Mouse (Mus musculus) hindbrain, embryonic 11.5 days (tissue): ENCODE results near the gene Edem1. TPM values are rescaled to one million over a fixed set of nuclear protein-coding genes. Genes with fewer than 3 reads are reported as not detected.

Source experiments
- ATAC-seq: fragments of 200-750 bp; cut with Nextera tagmentation; 2 replicates; pipeline ENCODE4 v1.8.0; 2017; ENCODE audit warnings: mild to moderate bottlenecking, moderate TSS enrichment, moderate library complexity; ENCODE audit not compliant: low FRiP score
- DNase-seq: peaks from one replicate; pipeline ENCODE4 v3.0.0-alpha.2; 2015; ENCODE audit warnings: low spot score
- H3K27ac ChIP-seq: fragments of 300-500 bp; sonication (generic); 2 replicates; pipeline ENCODE4 v1.5.1; 2014; ENCODE audit warnings: mild to moderate bottlenecking, low read depth, low read length
- H3K27me3 ChIP-seq: fragments of 300-500 bp; sonication (generic); 2 replicates; pipeline ENCODE4 v1.6.1; 2014; ENCODE audit warnings: mild to moderate bottlenecking, low read length, moderate library complexity, mixed read lengths; ENCODE audit not compliant: control insufficient read depth, insufficient read depth
- H3K36me3 ChIP-seq: fragments of 300-500 bp; sonication (generic); 2 replicates; pipeline ENCODE4 v1.6.1; 2014; ENCODE audit warnings: mild to moderate bottlenecking, low read length, moderate library complexity, mixed read lengths; ENCODE audit not compliant: control insufficient read depth, insufficient read depth
- H3K4me1 ChIP-seq: fragments of 300-500 bp; sonication (generic); replicated peaks from 2 replicates; pipeline ENCODE4 v1.6.1; 2014; ENCODE audit warnings: low read length, mixed read lengths; ENCODE audit not compliant: control insufficient read depth, insufficient read depth
- H3K4me2 ChIP-seq: fragments of 300-500 bp; sonication (generic); replicated peaks from 2 replicates; pipeline ENCODE4 v1.6.1; 2014; ENCODE audit warnings: mild to moderate bottlenecking, low read depth, low read length
- H3K4me3 ChIP-seq: fragments of 300-500 bp; sonication (generic); 2 replicates; pipeline ENCODE4 v1.5.1; 2014; ENCODE audit warnings: low read depth, low read length
- H3K9ac ChIP-seq: fragments of 300-500 bp; sonication (generic); 2 replicates; pipeline ENCODE4 v1.6.1; 2014; ENCODE audit warnings: low read depth, low read length
- H3K9me3 ChIP-seq: fragments of 300-500 bp; sonication (generic); 2 replicates; pipeline ENCODE4 v1.6.1; 2016; ENCODE audit warnings: low read length; ENCODE audit not compliant: control insufficient read depth
- WGBS: fragments of 180-500 bp; shearing (Covaris S2); extraction: QIAGEN DNeasy Blood & Tissue Kit; methylation state at CpG from one replicate; pipeline ENCODE4 v1.1.7; 2014; 5-methylcytosine and 5-hydroxymethylcytosine counted together
- polyA plus RNA-seq: library from polyadenylated mRNA; unstranded; fragments of >200 nt; fragmentation: Nextera tagmentation; extraction: Ambion mirVana; gene quantifications from 2 replicates; pipeline ENCODE4 v1.2.1, GENCODE M21; 2014

Edem1 gene
- polyA plus RNA-seq, 1 experiment from 2014 or later, result 22.2 TPM

- 95% methylated on average over 2 of the region's 2 CpGs for WGBS
- H3K36me3 ChIP-seq, result no peaks in the 10 kb centered on the region
- H3K4me1 ChIP-seq, result no peaks in the 10 kb centered on the region
- DNase-seq (no peak), ATAC-seq (no peak)
- no peaks in the 10 kb centered on the region for H3K9me3 ChIP-seq
- H3K27me3 ChIP-seq, result no peaks in the 10 kb centered on the region
- no peak overlapping the region for H3K9ac ChIP-seq
- no peak overlapping the region for H3K4me2 ChIP-seq
- H3K4me3 ChIP-seq, result no peak overlapping the region
- H3K27ac ChIP-seq, result no peak overlapping the region
These were observed 66.7 kb downstream of the Edem1 start for GRCm38 (mm10) chr6:108895129-108895528.

DNA sequence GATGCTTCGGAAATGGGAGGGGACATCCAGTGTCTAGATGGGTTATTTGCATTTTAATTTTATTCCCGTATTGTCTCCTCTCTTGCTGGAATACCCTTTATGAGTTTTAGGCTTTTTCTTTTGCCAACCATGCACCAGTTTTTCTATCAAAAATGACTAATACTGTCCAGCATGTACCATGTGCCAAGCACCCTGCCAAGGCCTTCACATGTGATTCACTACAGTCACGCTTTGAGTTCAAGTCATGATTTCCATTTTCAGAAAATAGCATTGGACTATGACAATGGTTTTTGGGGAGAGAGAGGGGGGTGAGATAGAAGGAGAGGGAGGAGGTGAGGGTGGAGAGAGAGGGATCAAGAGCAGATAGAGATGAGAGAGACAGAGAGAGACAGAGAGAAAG lies 67.5 kb downstream of the Edem1 start:
- no peaks in the 10 kb centered on the region for H3K27me3 ChIP-seq
- H3K4me2 ChIP-seq, result no peak overlapping the region
- WGBS, result 91% methylated on average over 3 of the region's 3 CpGs
- DNase-seq, result no peak
- H3K4me1 ChIP-seq, result no peaks in the 10 kb centered on the region
- H3K36me3 ChIP-seq, result no peaks in the 10 kb centered on the region
- no peak overlapping the region for H3K27ac ChIP-seq
- no peak overlapping the region for H3K9ac ChIP-seq
- no peak for ATAC-seq
- no peak overlapping the region for H3K4me3 ChIP-seq
- H3K9me3 ChIP-seq, result no peaks in the 10 kb centered on the region

DNA sequence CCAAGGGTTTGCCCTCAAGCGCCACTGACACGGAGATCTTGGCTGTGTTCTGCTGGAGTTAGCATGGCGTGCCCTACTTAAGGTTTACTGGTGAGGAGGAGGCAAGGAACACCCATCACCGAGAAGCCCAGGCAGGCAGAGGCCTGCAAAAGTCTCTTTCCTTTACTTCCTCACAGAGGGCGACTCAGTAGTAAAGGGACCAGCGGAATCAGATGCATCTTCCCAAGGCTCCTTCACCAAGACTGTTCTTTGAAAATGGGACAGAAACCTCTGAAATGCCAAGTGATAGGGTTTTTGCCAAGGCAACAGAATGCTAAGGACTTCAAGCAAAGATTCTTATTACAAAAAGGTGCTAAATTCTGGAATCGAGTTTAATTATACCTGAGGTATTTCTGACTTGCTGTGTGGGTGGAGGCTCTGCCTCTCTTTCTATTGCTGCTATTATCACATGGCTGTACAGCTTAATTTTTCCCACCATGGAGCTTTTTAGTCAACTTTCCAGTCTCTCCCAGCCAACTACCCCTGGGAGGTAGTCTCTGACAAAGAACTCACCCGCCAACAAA lies 68.2 kb downstream of the Edem1 start:
- H3K27ac ChIP-seq, result no peak overlapping the region
- 92% methylated on average over 8 of the region's 8 CpGs for WGBS
- H3K9ac ChIP-seq, result no peak overlapping the region
- no peaks in the 10 kb centered on the region for H3K27me3 ChIP-seq
- ATAC-seq (no peak), DNase-seq (no peak)
- no peak overlapping the region for H3K4me3 ChIP-seq
- no peak overlapping the region for H3K4me2 ChIP-seq
- no peaks in the 10 kb centered on the region for H3K4me1 ChIP-seq
- H3K9me3 ChIP-seq, result no peaks in the 10 kb centered on the region
- H3K36me3 ChIP-seq, result no peaks in the 10 kb centered on the region

DNA sequence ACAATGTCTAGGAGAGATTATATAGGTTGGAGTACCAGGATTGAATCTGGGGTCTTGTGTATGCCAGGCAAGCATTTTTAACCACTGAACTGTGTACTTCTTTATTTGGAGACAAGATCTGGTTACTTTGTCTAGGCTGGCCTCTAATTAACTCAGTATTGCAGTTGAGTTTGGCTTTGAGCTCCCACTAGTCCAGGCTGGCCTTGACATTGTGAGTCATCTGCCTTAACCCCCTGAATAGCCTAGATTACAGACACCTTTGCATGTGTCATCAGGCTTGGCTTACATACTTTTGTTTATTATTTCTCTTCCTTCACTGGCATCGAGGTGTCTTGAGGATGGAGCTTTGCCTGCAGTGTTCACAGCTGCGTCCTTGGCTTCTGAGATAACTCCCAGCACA lies 70.8 kb downstream of the Edem1 start:
- Histone ChIP-seq H3K27ac (no peak overlapping the region), H3K9ac (no peak overlapping the region), H3K27me3 (no peaks in the 10 kb centered on the region), H3K4me2 (no peak overlapping the region), H3K4me3 (no peak overlapping the region), H3K9me3 (no peaks in the 10 kb centered on the region), H3K4me1 (no peaks in the 10 kb centered on the region), H3K36me3 (no peaks in the 10 kb centered on the region)
- WGBS, result 83% methylated on average over 2 of the region's 2 CpGs
- DNase-seq (no peak), ATAC-seq (no peak)

DNA sequence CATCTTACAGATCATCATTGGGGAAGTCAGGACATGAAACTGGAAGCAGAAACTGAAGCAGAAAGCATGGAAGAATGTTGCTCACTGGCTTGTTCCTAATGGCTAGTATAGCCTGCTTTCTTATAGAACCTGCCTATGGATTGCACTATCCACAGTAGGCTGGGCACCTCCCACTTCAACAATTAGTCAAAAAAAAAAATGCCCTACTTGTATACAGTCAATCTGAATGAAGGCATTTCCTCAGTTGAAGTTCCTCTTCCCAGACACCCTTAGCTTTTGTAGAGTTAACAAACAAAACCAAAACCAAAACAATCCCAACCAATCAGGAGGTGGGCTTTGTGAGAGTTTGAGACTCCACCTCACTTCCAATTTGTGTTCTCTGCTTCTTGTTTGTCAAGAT lies 73.7 kb downstream of the Edem1 start:
- H3K27me3 ChIP-seq, result no peaks in the 10 kb centered on the region
- no peak for ATAC-seq
- no peak overlapping the region for H3K27ac ChIP-seq
- no peaks in the 10 kb centered on the region for H3K36me3 ChIP-seq
- DNase-seq, result no peak
- no peak overlapping the region for H3K9ac ChIP-seq
- H3K4me2 ChIP-seq, result no peak overlapping the region
- no peak overlapping the region for H3K4me3 ChIP-seq
- H3K4me1 ChIP-seq, result no peaks in the 10 kb centered on the region
- no peaks in the 10 kb centered on the region for H3K9me3 ChIP-seq

DNA sequence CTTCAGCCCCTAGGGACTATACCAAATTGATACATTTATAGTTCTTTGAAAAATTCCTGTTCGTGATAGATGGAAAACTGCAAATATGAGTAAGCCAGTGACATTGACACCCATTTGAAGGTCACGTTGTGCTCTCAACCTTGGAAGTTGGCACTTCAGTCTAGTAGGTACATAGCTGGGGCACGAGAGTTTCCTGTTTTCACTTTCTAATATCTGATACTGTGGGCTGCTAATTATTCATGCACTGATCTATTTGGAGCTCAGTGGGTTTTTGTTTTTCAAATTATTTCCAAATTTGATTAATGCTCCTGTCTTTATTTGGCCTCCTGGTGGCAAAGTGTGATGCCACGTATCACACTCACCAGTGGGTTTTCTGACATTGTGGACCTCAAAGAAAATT lies 74.8 kb downstream of the Edem1 start:
- 87% methylated on average over 4 of the region's 4 CpGs for WGBS

GRCm38 (mm10) chr6:108906539-108906938 lies 78.1 kb downstream of the Edem1 start:
- ATAC-seq (no peak), DNase-seq (no peak)
- Histone ChIP-seq H3K36me3 (no peaks in the 10 kb centered on the region), H3K27ac (no peak overlapping the region), H3K4me3 (no peak overlapping the region), H3K4me1 (no peaks in the 10 kb centered on the region), H3K9me3 (no peaks in the 10 kb centered on the region), H3K4me2 (no peak overlapping the region), H3K27me3 (no peaks in the 10 kb centered on the region), H3K9ac (no peak overlapping the region)
- 45% methylated on average over 1 of the region's 1 CpGs for WGBS

More for the DNA sequence above, 74.8 kb downstream of the Edem1 start:
- H3K4me2 ChIP-seq, result no peak overlapping the region
- no peaks in the 10 kb centered on the region for H3K36me3 ChIP-seq
- no peaks in the 10 kb centered on the region for H3K9me3 ChIP-seq
- H3K4me3 ChIP-seq, result no peak overlapping the region
- H3K4me1 ChIP-seq, result no peaks in the 10 kb centered on the region
- no peak overlapping the region for H3K27ac ChIP-seq
- no peaks in the 10 kb centered on the region for H3K27me3 ChIP-seq
- DNase-seq, result no peak
- no peak for ATAC-seq
- H3K9ac ChIP-seq, result no peak overlapping the region

Other genes starting within 250 kb of the Edem1 start
- gene Bhlhe40, start 168.0 kb upstream of the Edem1 start, polyA plus RNA-seq, result 2.1 and 3.0 TPM in 2 replicates
- gene Arl8b, start 45.5 kb upstream of the Edem1 start, polyA plus RNA-seq, result 77.3 and 88.5 TPM in 2 replicates